Mouse (Mus musculus) heart, embryonic 11.5 days (tissue): ENCODE data around the gene Kat2a. TPM values are rescaled to one million over a fixed set of nuclear protein-coding genes. Genes with fewer than 3 reads are reported as not detected.

ENCODE experiments used
- ATAC-seq: fragments of 200-750 bp; cut with Nextera tagmentation; replicated peaks from 2 replicates; pipeline ENCODE4 v1.8.0; 2017; ENCODE audit warnings: moderate library complexity; ENCODE audit not compliant: insufficient number of reproducible peaks, low FRiP score, low TSS enrichment
- H3K27ac ChIP-seq: fragments of 300-500 bp; sonication (generic); 2 replicates; pipeline ENCODE4 v1.5.1; 2014; ENCODE audit warnings: mild to moderate bottlenecking, low read depth, low read length
- H3K27me3 ChIP-seq: fragments of 300-500 bp; sonication (generic); 2 replicates; pipeline ENCODE4 v1.6.1; 2014; ENCODE audit warnings: mild to moderate bottlenecking, low read length, mixed read lengths; ENCODE audit not compliant: control insufficient read depth, insufficient read depth
- H3K36me3 ChIP-seq: fragments of 300-500 bp; sonication (generic); 2 replicates; pipeline ENCODE4 v1.6.1; 2014; ENCODE audit warnings: mild to moderate bottlenecking, low read length, moderate library complexity, mixed read lengths; ENCODE audit not compliant: control insufficient read depth, insufficient read depth
- H3K4me1 ChIP-seq: fragments of 300-500 bp; sonication (generic); 2 replicates; pipeline ENCODE4 v1.6.1; 2014; ENCODE audit warnings: low read length; ENCODE audit not compliant: control insufficient read depth, insufficient read depth
- H3K4me2 ChIP-seq: fragments of 300-500 bp; sonication (generic); 2 replicates; pipeline ENCODE4 v1.6.1; 2014; ENCODE audit warnings: mild to moderate bottlenecking, moderate library complexity
- H3K4me3 ChIP-seq: fragments of 300-500 bp; sonication (generic); 2 replicates; pipeline ENCODE4 v1.5.1; 2014; ENCODE audit warnings: low read depth, low read length
- H3K9ac ChIP-seq: fragments of 300-500 bp; sonication (generic); 2 replicates; pipeline ENCODE4 v1.6.1; 2014; ENCODE audit warnings: mild to moderate bottlenecking, low read depth, low read length, moderate library complexity
- H3K9me3 ChIP-seq: fragments of 300-500 bp; sonication (generic); replicated peaks from 2 replicates; pipeline ENCODE4 v1.6.1; 2016; ENCODE audit warnings: low read length; ENCODE audit not compliant: control insufficient read depth
- WGBS: fragments of 180-500 bp; shearing (Covaris S2); extraction: QIAGEN DNeasy Blood & Tissue Kit; methylation state at CpG from one replicate; pipeline ENCODE4 v1.1.7; 2014; ENCODE audit not compliant: insufficient replicate concordance; 5-methylcytosine and 5-hydroxymethylcytosine counted together
- polyA plus RNA-seq: library from polyadenylated mRNA; unstranded; fragments of >200 nt; fragmentation: Nextera tagmentation; extraction: Ambion mirVana; gene quantifications from 2 replicates; pipeline ENCODE4 v1.2.1, GENCODE M21; 2014

Gene Kat2a
- polyA plus RNA-seq, 1 experiment from 2014 or later, result 36.7 TPM

- no peak for ATAC-seq
- WGBS, result 21% methylated on average over 5 of the region's 5 CpGs
- no peaks in the 10 kb centered on the region for H3K36me3 ChIP-seq
- peaks cover 19% of the 10 kb centered on the region for H3K4me1 ChIP-seq
- peaks cover 6% of the 10 kb centered on the region; the same call in 1 of the 2 replicates for H3K27me3 ChIP-seq
- H3K4me2 ChIP-seq, result peak overlapping the region; percentile 81
- H3K9me3 ChIP-seq, result no peaks in the 10 kb centered on the region
- H3K27ac ChIP-seq, result peak overlapping the region; percentile 80
- H3K4me3 ChIP-seq, result peak overlapping the region; percentile 99
- peak overlapping the region; percentile 77 for H3K9ac ChIP-seq
Measured at GRCm38 (mm10) chr11:100738749-100739148, 26.5 kb upstream of the Kat2a start.

- H3K4me2 ChIP-seq, result peak within 1 kb of the TSS; percentile 92
- H3K4me1 ChIP-seq, result peaks cover 19% of the 10 kb centered on the region
- H3K4me3 ChIP-seq, result peak within 1 kb of the TSS; percentile 99
- WGBS, result under 1% methylated on average over 39 of the region's 39 CpGs
- no peaks in the 10 kb centered on the region for H3K36me3 ChIP-seq
- no peaks in the 10 kb centered on the region for H3K9me3 ChIP-seq
- peak within 1 kb of the TSS; percentile 98 for H3K9ac ChIP-seq
- ATAC-seq, result peak; percentile 99
- H3K27me3 ChIP-seq, result peaks cover 6% of the 10 kb centered on the region; the same call in 1 of the 2 replicates
- peak within 1 kb of the TSS; percentile 80 for H3K27ac ChIP-seq
Measured at GRCm38 (mm10) chr11:100738066-100738604, 25.9 kb upstream of the Kat2a start, which contains the start of gene Rab5c. Gene Rab5c, minus strand, starts transcription at chr11:100738215.

GRCm38 (mm10) chr11:100737105-100737733, 25.0 kb upstream of the Kat2a start:
- H3K36me3 ChIP-seq, result no peaks in the 10 kb centered on the region
- H3K4me1 ChIP-seq, result peaks cover 19% of the 10 kb centered on the region
- H3K4me2 ChIP-seq, result peak overlapping the region; percentile 92
- no peaks in the 10 kb centered on the region for H3K9me3 ChIP-seq
- peaks cover 4% of the 10 kb centered on the region; the same call in 1 of the 2 replicates for H3K27me3 ChIP-seq
- ATAC-seq, result no peak
- H3K9ac ChIP-seq, result peak overlapping the region; percentile 98
- peak overlapping the region; percentile 99 for H3K4me3 ChIP-seq
- peak overlapping the region; percentile 65 for H3K27ac ChIP-seq
- 2% methylated on average over 13 of the region's 13 CpGs for WGBS

GRCm38 (mm10) chr11:100736746-100737080, 24.4 kb upstream of the Kat2a start:
- 62% methylated on average over 4 of the region's 4 CpGs for WGBS
- peak overlapping the region; percentile 99 for H3K4me3 ChIP-seq
- no peaks in the 10 kb centered on the region for H3K36me3 ChIP-seq
- peak overlapping the region; percentile 98 for H3K9ac ChIP-seq
- no peaks in the 10 kb centered on the region for H3K9me3 ChIP-seq
- no peak for ATAC-seq
- H3K4me1 ChIP-seq, result peaks cover 19% of the 10 kb centered on the region
- H3K27ac ChIP-seq, result peak overlapping the region; percentile 65; the same call in 1 of the 2 replicates
- H3K27me3 ChIP-seq, result peaks cover 4% of the 10 kb centered on the region; the same call in 1 of the 2 replicates
- peak overlapping the region; percentile 92 for H3K4me2 ChIP-seq

GRCm38 (mm10) chr11:100735954-100736745, 23.9 kb upstream of the Kat2a start:
- 59% methylated on average over 14 of the region's 14 CpGs for WGBS
- Histone ChIP-seq H3K27me3 (peaks cover 2% of the 10 kb centered on the region; the same call in 1 of the 2 replicates), H3K4me2 (peak overlapping the region; percentile 92), H3K9me3 (no peaks in the 10 kb centered on the region), H3K27ac (0 out of 2 replicates have a peak overlapping the region, but pooled peaks have one; percentile 65), H3K9ac (peak overlapping the region; percentile 98), H3K4me3 (peak overlapping the region; percentile 99), H3K36me3 (no peaks in the 10 kb centered on the region), H3K4me1 (peaks cover 19% of the 10 kb centered on the region)
- ATAC-seq, result no peak

GRCm38 (mm10) chr11:100735134-100735865, 23.0 kb upstream of the Kat2a start:
- Histone ChIP-seq H3K9ac (peak overlapping the region; percentile 28; the same call in 1 of the 2 replicates), H3K4me2 (peak overlapping the region; percentile 92), H3K27ac (no peak overlapping the region), H3K36me3 (no peaks in the 10 kb centered on the region), H3K27me3 (no peaks in the 10 kb centered on the region), H3K4me3 (peak overlapping the region; percentile 99; the same call in 1 of the 2 replicates), H3K4me1 (peaks cover 19% of the 10 kb centered on the region), H3K9me3 (no peaks in the 10 kb centered on the region)
- 88% methylated on average over 9 of the region's 9 CpGs for WGBS
- no peak for ATAC-seq

- Histone ChIP-seq H3K27ac (no peak overlapping the region), H3K4me2 (no peak overlapping the region), H3K4me3 (no peak overlapping the region), H3K27me3 (no peaks in the 10 kb centered on the region), H3K9ac (no peak overlapping the region), H3K4me1 (peaks cover 1% of the 10 kb centered on the region; the same call in 1 of the 2 replicates), H3K36me3 (peaks cover 2% of the 10 kb centered on the region; the same call in 1 of the 2 replicates), H3K9me3 (no peaks in the 10 kb centered on the region)
- no peak for ATAC-seq
- 89% methylated on average over 6 of the region's 6 CpGs for WGBS
Measured at GRCm38 (mm10) chr11:100730477-100731205, 18.4 kb upstream of the Kat2a start.
